Mouse (Mus musculus): ENCODE measurements at regions not wholly inside any gene's neighbourhood (a gene's known extent, or its start where the extent isn't known, plus 50 kb on each side); places are given as distances from the start of the nearest gene placed in this dataset.
A peak's percentile ranks its signal among the peaks of the same experiment; 100 is the strongest.

DNA sequence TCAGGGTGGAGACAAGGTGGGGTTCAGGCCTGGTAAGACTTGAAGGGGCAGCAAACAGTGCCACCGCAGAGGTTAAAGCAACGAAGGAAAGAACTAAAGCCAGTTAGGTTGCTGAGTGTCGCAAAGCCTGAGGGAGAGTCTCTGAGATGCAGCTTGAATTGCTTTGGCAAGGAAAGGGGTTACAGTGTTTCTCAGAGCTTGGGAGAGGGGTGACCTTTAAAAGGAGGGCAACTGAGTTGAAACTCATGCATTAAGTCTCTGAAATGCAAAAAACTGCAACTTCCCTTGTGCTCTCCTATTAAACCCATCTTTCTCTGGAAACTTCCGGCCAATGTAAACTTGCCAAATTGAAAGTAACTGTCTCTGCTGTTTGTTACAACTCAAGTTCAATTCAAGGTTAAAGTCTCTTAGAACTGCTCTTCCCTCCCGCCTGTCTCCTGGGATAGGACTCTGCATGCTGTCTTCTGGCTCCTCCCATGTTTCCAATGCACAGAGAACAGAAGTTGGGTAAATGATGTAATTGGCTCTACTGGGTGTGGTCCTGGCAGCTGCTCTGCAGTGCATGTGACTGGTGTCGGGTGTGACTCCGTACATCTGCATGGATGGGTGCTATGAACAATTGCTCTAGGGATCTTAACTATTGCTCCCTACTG lies 181.4 kb upstream of the Gas1 start:
- no peak for DNase-seq (ENCODE audit: low read depth, low spot score)

DNA sequence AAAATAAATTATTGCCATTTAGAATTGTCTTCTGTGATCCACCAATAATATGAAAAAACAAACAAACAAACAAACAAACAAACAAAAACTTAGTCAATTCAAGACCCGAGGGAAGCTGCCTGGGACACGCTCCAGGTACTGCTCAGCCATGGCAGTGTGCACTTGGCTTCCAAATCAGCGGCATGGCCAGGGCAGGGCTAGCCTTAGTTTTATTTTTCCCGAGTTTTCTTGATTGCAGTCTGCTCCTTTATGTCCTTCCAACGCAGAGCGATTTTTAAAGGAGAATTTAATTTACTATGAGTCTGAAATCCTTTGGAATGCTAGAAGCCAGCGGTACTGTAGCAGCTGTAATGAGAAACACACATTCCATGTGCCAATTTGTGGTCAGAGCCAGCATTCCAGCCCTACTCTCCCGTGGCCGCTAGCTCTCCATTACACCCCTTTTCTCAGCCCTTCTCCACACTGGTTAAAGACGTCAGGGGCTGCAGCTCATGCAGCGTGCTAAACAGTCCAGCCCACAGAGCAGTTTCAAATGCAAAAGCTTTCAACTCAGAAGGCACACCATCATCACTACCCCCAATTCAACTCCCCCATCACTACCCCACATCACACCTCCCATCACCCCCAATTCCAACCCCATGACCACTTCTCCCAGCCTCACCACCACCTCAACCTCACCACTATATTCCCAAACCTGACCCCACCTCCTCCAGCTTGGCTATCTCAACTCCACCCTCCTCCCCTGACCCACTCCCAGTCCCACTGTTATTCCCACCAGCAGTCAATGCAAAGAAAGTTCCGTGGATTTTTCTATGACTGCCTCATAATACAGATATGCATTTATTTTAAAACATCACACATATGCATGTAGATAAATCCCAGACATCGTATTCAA lies 187.9 kb upstream of the Gas1 start:
- peak; percentile 90 for DNase-seq (ENCODE audit: low read depth, low spot score)

DNA sequence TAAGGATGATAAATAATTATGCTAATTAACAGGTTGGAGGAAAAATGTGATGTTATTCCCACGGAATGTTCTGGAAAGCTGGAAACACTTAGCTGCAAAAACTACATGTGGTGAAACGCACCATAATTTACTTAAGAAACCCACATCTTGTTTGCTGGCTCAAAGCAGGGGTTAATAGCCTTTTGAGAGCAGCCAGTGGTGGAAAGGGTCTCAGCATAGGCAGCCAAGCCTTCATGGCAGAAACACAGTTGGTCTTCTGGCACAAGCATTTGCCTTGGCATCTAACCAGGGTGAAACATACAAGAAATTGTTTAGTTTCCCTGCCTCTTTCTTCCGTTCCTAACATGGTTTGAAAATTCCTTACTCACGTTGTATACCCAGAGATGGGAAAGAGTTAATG lies 192.1 kb upstream of the Gas1 start:
- DNase-seq (ENCODE audit: low read depth, low spot score) = no peak

DNA sequence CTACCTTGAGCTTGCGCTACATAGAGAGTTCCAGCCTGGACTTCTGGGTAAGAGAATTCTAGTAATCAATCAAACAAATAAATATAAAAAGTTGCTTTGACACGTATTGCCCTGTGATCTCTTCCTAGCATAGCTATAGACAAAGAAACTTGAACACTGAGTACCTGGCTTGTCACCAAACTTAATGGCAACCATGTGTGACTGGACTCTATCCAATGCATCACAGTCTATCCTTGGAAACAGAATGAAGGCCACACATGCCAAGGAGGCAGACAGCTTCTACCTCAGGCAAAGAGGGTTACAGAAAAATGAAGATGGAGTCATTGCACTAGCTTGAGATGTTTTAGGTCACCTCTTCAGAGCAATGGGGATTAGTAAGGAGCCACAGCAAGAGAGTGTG lies 194.5 kb upstream of the Gas1 start:
- DNase-seq (ENCODE audit: low read depth, low spot score) = no peak

- no peak for DNase-seq (ENCODE audit: low read depth, low spot score)
These were observed 199.5 kb upstream of the Gas1 start for GRCm38 (mm10) chr13:60376705-60377104.

DNA sequence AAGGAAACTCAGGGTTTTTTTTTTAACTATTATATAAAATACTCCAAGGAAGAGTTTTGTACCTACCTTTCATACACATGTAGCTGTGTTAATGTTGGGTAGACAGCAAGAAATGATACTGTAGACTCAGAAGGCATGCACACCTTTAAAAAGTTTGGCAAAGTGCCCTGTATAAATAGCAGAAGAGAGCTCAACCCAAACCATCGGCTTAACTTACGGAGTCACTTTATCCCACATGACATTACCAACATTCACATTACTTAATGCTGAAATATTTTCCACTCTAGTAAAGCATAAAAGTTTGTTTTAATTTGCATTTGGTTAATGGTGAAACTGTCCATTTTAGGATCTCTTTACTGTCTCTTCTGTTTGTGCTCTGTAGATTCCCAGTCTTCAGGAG lies 205.7 kb upstream of the Gas1 start:
- no peak for DNase-seq (ENCODE audit: low read depth, low spot score)

- no peak for DNase-seq (ENCODE audit: low read depth, low spot score)
These were observed 202.9 kb upstream of the Dapk1 start for GRCm38 (mm10) chr13:60398836-60399235.

DNA sequence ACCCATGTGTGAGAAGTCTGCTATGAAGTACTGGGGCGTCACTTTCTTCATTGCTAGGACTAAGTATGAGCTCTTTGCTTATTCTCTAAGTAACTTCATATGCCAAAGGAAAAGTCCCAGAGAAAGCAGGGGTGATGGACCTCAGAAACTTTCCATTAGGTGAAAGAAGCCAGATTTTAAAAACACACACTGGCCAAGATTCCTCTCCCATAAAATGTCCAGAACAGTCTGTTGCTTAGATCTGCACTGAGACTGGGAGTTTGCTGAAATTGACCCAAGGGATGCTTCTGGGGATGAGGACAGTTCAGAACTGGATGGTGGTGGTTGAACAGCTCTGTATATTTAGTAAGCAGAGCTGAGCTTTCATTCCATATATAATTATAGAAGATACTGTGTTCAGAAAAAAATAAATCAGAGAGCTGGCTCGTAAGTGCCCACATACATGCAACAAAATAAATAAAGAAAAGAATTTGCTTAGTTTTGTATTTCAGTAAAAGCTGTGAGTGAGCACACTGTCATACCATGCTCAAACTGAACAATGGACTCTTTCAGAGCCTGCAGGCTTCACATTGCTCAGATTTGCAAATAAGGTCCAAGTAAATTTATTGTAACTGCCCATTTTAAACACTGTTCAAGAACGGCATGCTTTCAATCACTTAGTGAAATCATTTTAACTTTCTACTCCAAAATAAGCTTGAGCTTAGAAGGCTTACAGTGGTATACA lies 200.8 kb upstream of the Dapk1 start:
- DNase-seq (ENCODE audit: low read depth, low spot score) = no peak

DNA sequence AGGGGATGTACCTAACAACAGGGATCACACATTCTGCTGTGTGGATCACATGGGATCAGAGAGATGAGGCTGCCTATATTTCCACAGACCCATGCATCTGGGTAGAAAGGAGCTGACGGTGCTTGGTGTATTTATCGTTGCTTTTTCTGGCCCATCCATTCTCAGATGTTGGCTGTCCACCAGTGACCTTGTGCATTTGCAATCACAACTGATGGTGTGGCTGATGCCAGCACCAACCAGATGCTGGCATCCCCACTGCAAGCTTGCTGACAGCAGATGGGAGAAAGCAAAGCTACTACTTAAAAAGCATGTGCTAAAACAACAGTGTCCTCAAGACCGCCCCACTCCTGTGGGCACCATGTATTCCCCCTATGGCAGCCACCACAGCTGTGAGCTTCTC lies 198.3 kb upstream of the Dapk1 start:
- no peak for DNase-seq (ENCODE audit: low read depth, low spot score)

DNA sequence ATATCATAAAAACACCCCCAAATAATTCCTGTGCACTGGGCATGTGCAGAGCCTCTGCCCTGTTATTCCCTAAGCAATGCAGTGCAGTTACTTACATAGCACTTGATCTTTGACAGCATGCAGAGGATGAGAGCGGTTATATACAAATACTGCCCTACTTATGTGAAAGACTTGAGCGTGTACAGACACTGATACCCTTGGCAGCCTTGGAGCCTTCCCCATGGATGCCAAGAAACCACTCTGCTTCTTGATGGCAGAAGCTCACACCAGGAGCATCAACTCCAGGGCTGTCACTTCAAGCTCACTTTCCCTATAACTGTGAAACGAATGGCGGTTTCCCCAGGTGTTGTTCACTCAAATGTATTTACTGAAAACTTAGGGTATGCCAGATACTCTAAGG lies 194.4 kb upstream of the Dapk1 start:
- no peak for DNase-seq (ENCODE audit: low read depth, low spot score)

DNA sequence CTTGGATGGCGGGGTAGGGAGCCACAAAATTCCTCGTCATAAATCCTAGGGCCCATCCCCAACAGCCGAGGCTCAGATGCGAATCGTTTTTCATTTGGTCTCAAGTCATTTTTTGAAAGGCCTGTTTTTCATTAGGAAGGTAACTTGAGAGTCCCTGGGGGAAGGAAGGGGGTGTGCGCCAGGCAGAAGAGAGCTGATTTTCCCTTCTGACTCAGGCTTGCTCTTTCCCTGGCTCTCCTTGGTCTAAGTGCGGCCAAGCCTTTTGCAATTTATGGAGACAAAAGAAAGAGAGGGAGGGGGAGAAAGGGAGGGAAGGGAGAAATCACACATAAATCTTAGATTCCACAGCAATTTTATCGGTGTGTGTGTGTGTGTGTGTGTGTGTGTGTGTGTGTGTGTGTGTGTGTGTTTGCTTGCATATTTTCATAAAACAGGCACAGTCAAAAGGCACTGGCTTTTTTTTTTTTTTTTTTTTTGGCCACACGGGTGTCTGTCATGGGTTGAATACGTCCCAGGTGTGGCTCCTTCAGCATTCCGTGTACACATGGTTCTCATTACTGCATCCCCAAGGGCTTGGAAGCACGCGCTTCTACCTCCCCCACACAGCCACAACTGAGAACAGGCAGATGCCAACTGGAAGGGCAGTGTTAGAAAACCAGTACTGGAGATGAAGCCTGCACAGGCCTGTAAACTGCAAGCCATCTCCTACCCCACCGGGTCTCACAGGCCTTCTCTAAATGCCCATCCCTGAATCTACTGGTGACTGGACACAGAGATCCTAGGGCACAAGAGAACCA lies 191.8 kb upstream of the Dapk1 start:
- peak; percentile 96 for DNase-seq (ENCODE audit: low read depth, low spot score)

DNA sequence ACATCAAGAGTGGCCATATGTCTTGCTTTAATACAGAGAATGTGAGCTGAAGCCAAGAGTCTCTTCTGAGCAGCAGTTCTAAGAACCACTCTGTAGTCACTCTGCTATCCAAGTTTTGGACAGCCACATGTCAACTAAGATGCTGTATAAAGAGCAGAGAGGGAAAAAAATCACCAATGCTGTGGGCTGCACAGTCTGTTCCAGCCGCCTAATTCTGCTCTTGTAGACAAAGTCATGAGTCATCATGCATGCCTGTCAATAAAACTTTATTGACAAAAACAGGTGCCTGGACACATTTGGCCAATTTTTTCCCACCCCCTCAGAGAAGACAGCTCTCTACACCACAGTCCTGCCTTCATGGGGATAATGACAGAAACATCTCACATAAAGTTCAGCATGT lies 185.7 kb upstream of the Dapk1 start:
- no peak for DNase-seq (ENCODE audit: low read depth, low spot score)

DNA sequence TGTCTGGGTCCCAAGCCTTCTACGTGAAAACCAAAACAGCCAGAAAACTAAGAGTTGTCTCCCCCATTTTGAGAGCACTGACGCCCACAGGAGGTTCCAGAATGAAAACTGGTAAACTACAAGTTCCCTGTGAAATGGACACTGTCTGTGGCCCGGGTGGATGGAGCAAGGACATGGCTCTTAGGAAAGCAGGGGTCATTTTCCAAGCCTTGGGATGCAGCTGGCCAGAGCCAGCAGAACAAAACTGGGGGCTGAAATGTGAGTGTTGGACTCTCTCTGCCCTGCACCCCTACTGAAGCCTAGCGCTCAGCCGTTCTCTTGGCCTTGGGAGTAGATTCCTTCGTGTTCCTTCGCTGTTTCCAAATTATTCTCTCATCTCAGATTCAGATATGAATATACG lies 184.7 kb upstream of the Dapk1 start:
- DNase-seq (ENCODE audit: low read depth, low spot score) = no peak

DNA sequence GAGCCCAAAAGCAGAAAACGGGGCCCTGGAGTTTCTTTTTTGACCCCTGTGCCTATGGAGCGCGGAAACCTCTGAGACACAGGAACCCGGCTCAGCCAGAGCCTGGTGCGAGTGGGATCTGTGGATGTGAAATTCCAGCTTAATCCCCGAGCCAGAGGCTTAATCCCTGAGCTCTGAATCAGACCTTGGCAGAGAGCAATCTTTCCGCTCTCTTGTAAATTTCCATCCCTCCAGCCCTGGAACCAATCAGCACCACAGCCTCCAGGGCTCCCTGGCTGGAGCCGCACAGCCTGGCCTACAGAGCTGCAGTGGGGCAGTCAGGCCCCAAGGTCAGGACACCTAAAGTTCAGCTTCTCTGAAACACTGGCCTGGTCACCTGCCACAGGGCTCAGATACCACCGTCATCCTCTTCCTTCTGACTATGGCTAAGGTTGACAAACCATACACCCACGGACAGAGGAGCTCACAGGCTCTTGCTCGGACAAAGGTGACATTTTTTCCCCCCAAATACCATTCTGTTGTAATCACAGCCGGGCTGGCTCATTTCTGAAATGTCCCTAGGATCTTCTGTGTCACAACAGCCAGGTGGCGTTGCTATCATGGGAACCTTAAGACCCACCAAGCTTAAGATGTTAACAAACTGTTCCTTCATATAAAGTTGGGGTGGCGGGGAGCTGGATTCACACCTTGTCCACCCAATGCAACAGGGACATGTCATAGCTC lies 184.2 kb upstream of the Dapk1 start:
- DNase-seq (ENCODE audit: low read depth, low spot score) = no peak

DNA sequence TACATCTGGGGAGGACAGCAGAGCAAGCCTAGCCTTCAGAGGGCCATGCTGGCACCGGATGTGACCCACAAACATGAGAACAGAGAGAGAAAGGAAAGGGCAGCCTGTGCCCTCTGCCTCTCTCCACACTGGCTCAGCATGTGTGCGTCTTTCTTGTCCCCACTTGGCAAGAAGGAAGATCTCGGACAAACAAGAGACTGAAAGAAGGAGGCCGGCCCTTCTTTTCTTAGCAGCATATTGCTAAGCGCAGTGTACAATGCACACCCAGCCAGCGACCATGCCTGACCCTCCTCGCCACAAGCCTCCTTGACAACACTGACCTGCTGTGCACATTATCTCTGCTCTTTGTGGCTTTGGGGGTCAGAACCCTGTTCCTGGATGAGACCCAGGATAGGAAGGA lies 181.4 kb upstream of the Dapk1 start:
- no peak for DNase-seq (ENCODE audit: low read depth, low spot score)

DNA sequence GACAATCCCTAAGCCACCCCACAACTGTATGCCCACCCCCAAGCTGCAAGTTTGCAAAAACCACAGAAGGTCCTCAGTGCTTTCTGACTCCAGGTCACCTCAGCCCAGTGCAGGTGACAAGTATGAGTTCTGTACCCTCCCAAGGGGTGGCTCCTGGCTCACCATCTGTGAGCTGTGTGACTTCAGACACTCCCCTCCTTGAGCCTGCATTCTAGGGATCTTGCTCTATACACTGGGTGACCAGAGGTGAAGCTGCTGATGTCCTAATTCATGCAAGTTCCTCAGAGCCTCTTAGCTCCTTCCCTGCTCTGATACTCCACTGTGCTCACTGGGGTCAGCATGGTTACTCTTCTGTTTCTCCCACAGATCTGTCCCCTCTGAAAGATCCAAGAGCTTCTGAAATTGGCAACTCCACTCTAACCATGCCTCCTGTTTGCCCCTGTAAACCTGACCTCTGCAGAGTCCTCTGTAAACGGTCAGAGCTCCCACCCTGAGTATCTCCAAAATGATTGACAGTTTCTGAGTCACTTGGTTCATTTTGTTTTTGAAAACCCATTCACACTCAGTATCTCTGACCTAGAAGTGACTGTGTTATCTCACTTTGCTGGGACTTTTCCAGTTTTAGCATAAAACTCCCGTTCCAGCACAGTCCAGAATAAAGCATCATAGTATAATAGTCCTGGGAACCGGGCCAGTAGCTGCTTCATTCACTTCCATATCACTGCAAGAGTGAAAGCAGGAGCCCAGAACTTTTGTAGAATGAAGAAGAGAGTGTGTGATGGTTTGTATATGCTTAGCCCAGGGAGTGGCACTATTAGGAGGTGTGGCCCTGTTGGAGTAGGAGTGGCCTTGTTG lies 180.7 kb upstream of the Dapk1 start:
- no peak for DNase-seq (ENCODE audit: low read depth, low spot score)

DNA sequence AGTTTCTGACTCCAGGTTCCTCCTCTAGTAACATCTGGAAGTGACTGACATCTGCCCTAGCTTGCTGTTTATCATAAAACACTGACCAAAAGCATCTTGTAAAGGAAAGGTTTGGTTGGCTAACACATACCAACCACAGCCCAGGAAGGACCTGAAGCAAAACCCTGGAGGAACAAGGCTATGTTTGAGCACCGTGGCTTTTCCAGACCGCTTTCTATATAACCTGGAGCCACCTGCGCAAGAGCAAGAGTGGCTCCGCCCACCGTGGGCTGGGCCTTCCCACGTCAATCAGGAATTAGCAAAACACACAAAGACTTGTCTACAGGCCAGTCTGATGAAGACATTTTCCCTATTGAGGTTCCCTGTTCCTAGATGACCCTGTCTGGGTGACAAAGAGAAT lies 177.5 kb upstream of the Dapk1 start:
- DNase-seq (ENCODE audit: low read depth, low spot score) = no peak

- no peak for DNase-seq (ENCODE audit: low read depth, low spot score)
These were observed 176.6 kb upstream of the Dapk1 start for GRCm38 (mm10) chr13:60425140-60425539.

- DNase-seq (ENCODE audit: low read depth, low spot score) = no peak
These were observed 176.2 kb upstream of the Dapk1 start for GRCm38 (mm10) chr13:60425556-60425955.

- no peak for DNase-seq (ENCODE audit: low read depth, low spot score)
These were observed 175.4 kb upstream of the Dapk1 start for GRCm38 (mm10) chr13:60426192-60426840.
